In the genomic region with DNA sequence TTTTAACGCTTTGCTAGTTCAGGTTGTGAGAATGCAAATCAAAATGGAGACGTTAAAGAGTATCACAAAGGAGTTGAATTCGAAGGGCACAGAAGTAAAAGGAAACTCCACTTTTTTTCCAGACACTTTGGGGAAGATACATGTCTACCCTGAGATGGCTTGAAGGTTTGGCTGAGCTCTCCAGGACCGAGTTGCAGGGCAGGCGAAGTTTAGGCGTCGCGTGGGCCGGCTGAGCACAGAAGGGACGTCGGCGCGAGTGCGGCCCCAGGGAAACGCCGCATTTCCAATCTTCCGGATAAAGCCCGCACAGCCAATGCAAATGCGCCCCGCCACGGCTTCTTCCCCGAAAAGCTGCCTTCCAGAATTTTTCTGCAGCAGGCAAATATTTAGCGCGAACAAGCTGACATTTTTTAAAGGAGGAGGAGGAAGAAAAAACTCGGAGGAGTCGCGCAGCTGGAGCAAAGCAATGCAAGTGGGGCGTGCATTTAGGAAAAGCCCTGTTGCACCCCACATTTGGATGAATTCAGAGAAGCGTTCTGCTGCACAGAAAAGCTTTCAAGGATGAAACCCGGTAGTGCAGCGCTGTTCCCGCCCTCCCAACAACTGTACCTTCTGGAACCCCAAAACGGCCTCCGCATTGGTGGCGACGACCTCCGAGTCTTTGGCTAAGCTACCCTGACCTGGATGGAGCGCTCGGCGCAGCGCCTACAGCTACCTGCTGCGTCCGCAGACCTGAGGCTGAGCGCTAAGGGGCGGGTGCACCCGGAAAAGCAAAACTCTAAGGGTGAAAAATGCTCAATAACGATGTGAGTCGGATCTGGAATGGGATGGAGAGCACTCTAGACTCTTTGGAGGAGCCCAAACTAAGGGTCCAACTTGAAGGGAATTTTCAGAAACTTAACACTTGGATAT, we compare ENCODE assay signal across 8 mouse cellular contexts. TPM values are rescaled to one million over a fixed set of nuclear protein-coding genes. Genes with fewer than 3 reads are reported as not detected.
DNase-seq lines count a peak whose midpoint lies in the region; ATAC-seq lines count a peak whose summit lies in the region.

No protein-coding gene starts in this region.

- no peaks in the 10 kb centered on the region for H3K36me3 ChIP-seq in midbrain, embryonic 12.5 days

- WGBS in midbrain, embryonic 12.5 days = under 1% methylated on average over 48 of the region's 48 CpGs

- H3K9me3 ChIP-seq in midbrain, embryonic 12.5 days = no peaks in the 10 kb centered on the region

- peak overlapping the region; percentile 58 for H3K4me2 ChIP-seq in midbrain, embryonic 12.5 days (replicated peaks)

- no peak for ATAC-seq in midbrain, embryonic 12.5 days (ENCODE audit: low FRiP score, low read depth)

- DNase-seq in kidney, postnatal 10 days = peak; percentile 20
- DNase-seq in kidney, adult 18-20 months = no peak
- DNase-seq in embryo, embryonic 10.5 days (ENCODE audit: low spot score) = peak; percentile 61
- peak; percentile 12 for DNase-seq in heart, postnatal 4 days
- DNase-seq in adrenal gland, postnatal 36 days = no peak
- no peak for DNase-seq in thymus, postnatal 0 days (ENCODE audit: low spot score)
- DNase-seq in lung, postnatal 25 days (ENCODE audit: low spot score) = no peak

- no peak overlapping the region for H3K9ac ChIP-seq in midbrain, embryonic 12.5 days (replicated peaks)

- H3K27ac ChIP-seq in midbrain, embryonic 12.5 days (replicated peaks) = no peak overlapping the region

- peaks cover 66% of the 10 kb centered on the region for H3K27me3 ChIP-seq in midbrain, embryonic 12.5 days

- peak overlapping the region; percentile 31 for H3K4me3 ChIP-seq in midbrain, embryonic 12.5 days

- H3K4me1 ChIP-seq in midbrain, embryonic 12.5 days = peaks cover 38% of the 10 kb centered on the region

RNA-seq across cellular contexts. Expression of gene Hpse2, which starts 1.9 kb away (rescaled TPM):
- 1 to 10 TPM in 1 of 2 experiments, under 1 TPM in 1; 0.71 to 1.4 TPM for total RNA-seq in heart, postnatal 4 days (2021)
- polyA plus RNA-seq in midbrain, embryonic 12.5 days (2016; fragmentation: Nextera tagmentation; extraction: Ambion mirVana) = 0.21 and 0.50 TPM in 2 replicates
- not detected for total RNA-seq in adrenal gland, postnatal 36 days (2021)
- 0.51 and 0.86 TPM in 2 replicates for polyA plus RNA-seq in thymus, postnatal 0 days (2015; fragmentation: Nextera tagmentation; extraction: Ambion mirVana)

RNA-seq across cellular contexts. Expression of gene Cnnm1, which starts 53.9 kb away (rescaled TPM):
- under 1 TPM; 0.10 to 0.11 TPM for total RNA-seq in heart, postnatal 4 days (2021)
- 0.36 and 0.59 TPM in 2 replicates for polyA plus RNA-seq in midbrain, embryonic 12.5 days (2016; fragmentation: Nextera tagmentation; extraction: Ambion mirVana)
- under 1 TPM; 0.10 to 0.16 TPM for total RNA-seq in adrenal gland, postnatal 36 days (2021)
- polyA plus RNA-seq in thymus, postnatal 0 days (2015; fragmentation: Nextera tagmentation; extraction: Ambion mirVana) = 0.44 and 0.78 TPM in 2 replicates

Comparison
In these comparisons a context has a peak if more than half of its experiments do, and no peak if none do; other contexts are left out.
1. DNase-seq: peak in kidney, postnatal 10 days (single experiment), embryo, embryonic 10.5 days (single experiment) and heart, postnatal 4 days (single experiment); none in kidney, adult 18-20 months (single experiment), adrenal gland, postnatal 36 days (0 of 2), thymus, postnatal 0 days (single experiment) and lung, postnatal 25 days (single experiment).